Mouse (Mus musculus) c-Kit-positive CD71-negative TER-119-negative erythroid progenitor cells, embryonic 14.5 days (primary cell): ENCODE data around the gene Ssr2.

ENCODE experiments used
- DNase-seq: peaks from one replicate; pipeline ENCODE4 v3.0.0-alpha.2; 2013; ENCODE audit warnings: low read depth

The Ssr2 gene

GRCm38 (mm10) chr3:88623346-88624135 lies 47.9 kb downstream of the Ssr2 start:
- no peak for DNase-seq

DNA sequence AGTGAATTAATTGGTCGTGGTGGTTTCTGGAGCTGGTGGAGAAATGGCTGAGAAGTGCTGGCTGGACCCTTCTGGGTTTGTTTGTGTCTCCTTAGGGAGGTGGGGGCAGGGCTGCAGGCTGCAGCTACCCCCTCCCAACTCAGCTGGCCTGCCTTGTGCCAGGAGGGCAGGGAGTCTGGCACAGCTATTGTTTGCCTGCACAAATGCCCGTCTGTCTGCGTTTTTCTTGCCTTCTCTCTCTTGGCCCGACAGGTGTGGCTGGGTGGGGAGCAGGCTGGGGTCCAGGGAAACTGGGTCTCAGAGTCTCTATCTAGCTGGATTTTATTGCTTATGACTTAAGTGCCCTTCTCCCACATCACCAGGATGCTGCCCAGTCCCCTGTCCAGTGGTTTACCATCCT lies 48.6 kb downstream of the Ssr2 start:
- no peak for DNase-seq

DNA sequence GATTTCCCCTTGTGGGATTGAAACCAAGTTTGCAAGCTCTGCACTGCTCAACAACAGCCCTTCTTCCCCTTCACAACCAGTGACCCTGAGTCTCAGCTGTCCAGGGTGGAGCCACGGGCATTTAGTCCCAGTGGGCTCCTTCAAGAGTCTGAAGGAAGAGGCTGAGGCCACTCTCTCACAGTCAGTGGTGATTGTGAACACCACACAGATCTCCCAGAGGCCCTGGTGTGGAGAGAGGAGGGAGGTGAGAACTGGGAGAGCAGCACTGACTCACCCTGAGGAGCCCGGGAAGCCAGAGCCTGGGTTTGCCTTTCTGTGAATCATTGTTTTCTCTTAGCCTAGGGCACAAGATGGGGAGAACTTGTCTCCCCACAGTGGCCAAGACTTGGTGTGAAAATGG lies 49.3 kb downstream of the Ssr2 start:
- DNase-seq: no peak

- no peak for DNase-seq
Measured at GRCm38 (mm10) chr3:88625531-88625930, 49.9 kb downstream of the Ssr2 start.

- DNase-seq: no peak
Measured at GRCm38 (mm10) chr3:88626316-88626715, 50.6 kb downstream of the Ssr2 start.

DNA sequence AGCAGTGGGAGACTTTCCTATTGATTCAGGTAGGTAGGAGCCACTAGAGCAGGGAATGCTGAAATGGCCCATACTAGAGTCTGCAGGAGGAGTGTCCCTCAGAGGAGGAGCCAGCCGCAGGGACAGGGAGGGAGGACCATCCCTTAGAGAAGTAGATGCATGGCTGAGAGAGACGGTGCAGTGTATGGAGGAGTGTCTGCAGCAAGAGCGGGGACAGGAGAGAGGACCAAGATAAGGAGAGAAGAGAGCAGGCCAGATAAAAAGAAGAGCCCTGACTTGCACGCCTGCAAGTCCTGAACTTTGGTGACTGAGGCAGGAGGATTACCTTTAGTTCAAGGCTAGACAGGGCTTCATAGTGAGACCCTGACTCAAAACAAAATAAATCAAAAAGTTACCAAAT lies 51.4 kb downstream of the Ssr2 start:
- DNase-seq: no peak

- no peak for DNase-seq
Measured at GRCm38 (mm10) chr3:88627535-88627934, 51.9 kb downstream of the Ssr2 start.

- DNase-seq: no peak
Measured at GRCm38 (mm10) chr3:88628766-88629165, 53.1 kb downstream of the Ssr2 start.

DNA sequence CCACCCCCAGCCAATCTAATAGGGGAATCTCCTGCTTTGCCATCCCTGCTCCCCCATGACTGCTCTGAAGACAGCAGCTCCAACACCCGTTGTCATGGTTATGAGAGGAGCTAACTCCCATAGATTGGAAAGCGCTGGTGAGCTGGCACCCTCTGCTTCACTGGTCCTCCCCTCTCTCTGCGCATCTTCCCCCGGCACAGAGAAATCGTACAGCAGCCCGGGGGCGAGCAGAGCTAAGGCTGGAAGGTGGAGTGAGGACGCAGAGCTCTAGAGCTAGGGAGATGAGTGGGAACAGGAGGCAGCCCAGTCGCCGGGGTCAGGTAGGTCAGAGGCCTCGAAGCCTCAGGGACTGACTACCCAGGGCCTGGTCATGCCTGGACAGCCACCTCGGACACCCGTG lies 53.6 kb downstream of the Ssr2 start:
- DNase-seq: no peak

- DNase-seq: no peak
Measured at GRCm38 (mm10) chr3:88630018-88630417, 54.3 kb downstream of the Ssr2 start.

GRCm38 (mm10) chr3:88630849-88631341 lies 55.2 kb downstream of the Ssr2 start:
- DNase-seq: no peak

DNA sequence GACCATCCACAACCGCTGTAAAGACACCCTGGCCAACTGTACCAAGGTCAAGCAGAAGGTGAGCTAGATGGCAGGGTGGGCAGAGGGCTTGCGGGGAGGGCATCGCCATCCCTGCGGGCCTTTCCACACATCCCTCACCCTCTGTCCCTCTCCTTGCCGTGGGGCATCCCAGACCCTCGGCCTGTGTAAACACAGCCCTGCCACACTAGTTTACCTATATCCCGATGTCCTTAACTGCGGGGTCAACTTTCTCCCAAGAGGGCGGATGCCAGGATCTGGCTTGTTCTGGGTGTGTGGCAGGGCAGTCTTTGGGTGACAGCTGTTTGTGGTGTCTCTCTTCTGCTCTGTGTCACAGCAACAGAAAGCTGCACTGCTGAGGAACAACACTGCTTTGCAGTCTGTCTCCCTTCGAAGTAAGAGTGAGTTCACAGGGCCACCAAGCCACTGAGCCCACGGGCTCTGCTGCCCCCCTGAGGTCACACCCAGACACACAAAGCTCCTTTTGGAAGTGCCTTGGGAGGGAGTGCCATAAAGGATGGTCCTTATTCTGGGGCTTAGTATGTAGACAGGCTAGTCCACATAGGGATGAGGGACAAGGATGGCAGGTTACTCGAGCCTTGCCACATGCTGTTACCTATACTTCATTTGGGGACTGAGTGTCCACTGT lies 56.4 kb downstream of the Ssr2 start:
- no peak for DNase-seq

DNA sequence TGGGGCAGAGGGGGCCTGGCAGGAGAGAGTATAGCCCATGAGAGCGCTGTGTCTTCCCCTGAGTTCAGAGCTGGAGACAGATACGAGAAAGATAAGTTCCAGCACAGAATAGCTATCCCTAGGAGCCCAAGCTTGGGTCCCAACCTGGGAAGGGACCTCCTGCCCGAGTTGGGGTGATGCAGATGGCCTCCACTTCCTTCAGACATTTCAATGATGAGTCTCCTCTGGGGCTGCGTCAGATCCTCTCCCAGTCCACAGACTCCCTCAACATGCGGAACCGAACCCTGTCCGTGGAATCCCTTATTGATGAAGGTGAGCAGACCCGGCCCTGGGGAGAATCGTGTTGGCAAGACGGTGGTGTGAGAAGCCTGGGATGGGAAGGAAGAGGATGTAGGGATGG lies 57.4 kb downstream of the Ssr2 start:
- no peak for DNase-seq

DNA sequence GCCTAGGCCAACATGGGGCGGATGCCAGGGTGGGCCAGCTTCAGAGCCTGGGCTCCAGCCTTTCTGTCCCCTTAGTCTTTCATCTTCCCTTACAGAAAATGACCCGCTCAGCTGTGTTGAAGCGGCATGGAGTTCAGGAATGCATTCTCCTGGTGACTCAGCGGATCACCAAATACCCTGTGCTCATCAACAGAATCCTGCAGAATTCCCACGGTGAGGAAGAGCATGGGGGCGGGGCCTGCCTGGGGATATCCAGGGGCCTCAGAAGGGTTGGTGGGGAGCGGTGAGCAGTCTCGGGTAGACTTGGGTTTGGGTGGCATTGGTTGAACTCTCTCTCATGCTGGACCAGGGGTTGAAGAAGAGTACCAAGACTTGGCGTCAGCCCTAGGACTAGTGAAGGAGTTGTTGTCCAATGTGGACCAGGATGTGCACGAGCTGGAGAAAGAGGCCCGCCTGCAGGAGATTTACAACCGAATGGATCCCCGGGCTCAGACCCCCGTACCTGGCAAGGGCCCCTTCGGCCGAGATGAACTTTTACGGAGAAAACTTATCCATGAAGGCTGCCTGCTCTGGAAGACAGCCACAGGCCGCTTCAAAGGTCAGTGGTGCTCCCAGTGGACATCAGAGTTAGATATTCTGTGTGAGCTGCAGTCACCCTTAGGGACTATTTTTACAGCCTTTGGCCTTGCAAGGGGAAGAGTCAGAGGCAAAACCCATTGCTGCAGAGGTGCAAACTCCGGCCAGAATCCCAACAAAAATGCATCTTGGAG lies 60.0 kb downstream of the Ssr2 start:
- DNase-seq: no peak

GRCm38 (mm10) chr3:88636555-88636986 lies 60.9 kb downstream of the Ssr2 start:
- DNase-seq: no peak

DNA sequence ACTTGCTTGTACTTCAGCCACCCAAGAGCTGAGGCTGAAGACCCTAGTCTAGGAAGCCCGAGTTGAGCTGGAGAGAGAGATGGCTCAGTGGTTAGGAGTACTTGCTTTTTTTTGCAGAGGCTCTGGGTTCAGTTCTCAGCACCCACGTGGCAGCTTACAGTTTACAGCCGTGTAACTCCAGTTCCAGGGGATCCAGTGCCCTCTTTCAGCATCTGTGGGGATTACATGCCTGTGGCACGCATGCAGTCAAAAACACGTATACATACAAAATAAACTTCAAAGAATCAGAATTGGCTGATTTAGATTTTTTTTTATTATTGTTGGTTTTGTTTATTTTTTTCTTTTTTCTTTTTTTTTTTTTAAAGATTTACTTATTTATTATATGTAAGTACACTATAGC lies 61.5 kb downstream of the Ssr2 start:
- no peak for DNase-seq
